ENCODE assay signal across 27 mouse cellular contexts in genomic region chr13:93564091-93564490, GRCm38 (mm10).
DNase-seq lines count a peak whose midpoint lies in the region; ATAC-seq and TF ChIP-seq lines count a peak whose summit lies in the region.
"Had no signal": no experiment of that assay in that cellular context is flagged by ENCODE, and none has a peak within 500 bp of the region (broad histone marks: within the 10 kb centered on the region; RNA-seq: fewer than 3 reads in every experiment).

No protein-coding gene starts in this region.

- H3K9me3 ChIP-seq in forebrain, postnatal 0 days (ENCODE audit: low read length): no peaks in the 10 kb centered on the region
- no peaks in the 10 kb centered on the region for H3K9me3 ChIP-seq in forebrain, embryonic 10.5 days
- H3K9me3 ChIP-seq in heart, embryonic 10.5 days: no peaks in the 10 kb centered on the region
- no peaks in the 10 kb centered on the region for H3K9me3 ChIP-seq in lung, postnatal 0 days (ENCODE audit: low read length)
- H3K9me3 ChIP-seq: embryonic facial prominence, embryonic 13.5 days; embryonic facial prominence, embryonic 15.5 days; forebrain, embryonic 13.5 days; forebrain, embryonic 15.5 days; G1E had no signal

- H3K27ac ChIP-seq in forebrain, postnatal 0 days (ENCODE audit: low read depth, low read length): no peak overlapping the region
- H3K27ac ChIP-seq in forebrain, embryonic 10.5 days: no peak overlapping the region
- H3K27ac ChIP-seq in heart, embryonic 10.5 days: no peak overlapping the region
- no peak overlapping the region for H3K27ac ChIP-seq in heart, adult 2 months
- no peak overlapping the region for H3K27ac ChIP-seq in lung, postnatal 0 days (ENCODE audit: low read length)
- H3K27ac ChIP-seq: embryonic facial prominence, embryonic 13.5 days; embryonic facial prominence, embryonic 15.5 days; forebrain, embryonic 13.5 days; forebrain, embryonic 15.5 days had no signal

- 74% methylated on average over 11 of the region's 11 CpGs for WGBS in forebrain, postnatal 0 days
- 89% methylated on average over 11 of the region's 11 CpGs for WGBS in forebrain, embryonic 10.5 days
- WGBS in heart, embryonic 10.5 days: 81% methylated on average over 11 of the region's 11 CpGs
- 68% methylated on average over 11 of the region's 11 CpGs for WGBS in heart, adult 2 months
- WGBS in lung, postnatal 0 days: 56% methylated on average over 11 of the region's 11 CpGs

- H3K4me1 ChIP-seq in forebrain, postnatal 0 days (ENCODE audit: insufficient read depth): 0 out of 2 replicates have a peak, but pooled peaks cover 3% of the 10 kb centered on the region
- H3K4me1 ChIP-seq in forebrain, embryonic 10.5 days: no peaks in the 10 kb centered on the region
- no peaks in the 10 kb centered on the region for H3K4me1 ChIP-seq in heart, embryonic 10.5 days
- H3K4me1 ChIP-seq in heart, adult 2 months (ENCODE audit: control insufficient read depth, insufficient read depth, low read length): no peaks in the 10 kb centered on the region
- no peaks in the 10 kb centered on the region; the same call in 1 of the 2 replicates for H3K4me1 ChIP-seq in lung, postnatal 0 days (ENCODE audit: insufficient read depth, low read depth, low read length)
- H3K4me1 ChIP-seq: forebrain, embryonic 13.5 days; forebrain, embryonic 15.5 days had no signal

- no peak for TF ChIP-seq POLR2A in heart, adult 2 months (IDR thresholded peaks at IDR 0.05; ENCODE audit: insufficient read depth, low read depth, low read length)

- intact Hi-C loops in heart, adult 2 months (cut with DNase I): no loop called here

- H3K4me2 ChIP-seq in forebrain, postnatal 0 days (ENCODE audit: low read depth): no peak overlapping the region
- no peak overlapping the region for H3K4me2 ChIP-seq in lung, postnatal 0 days (replicated peaks; ENCODE audit: low read depth, low read length)
- H3K4me2 ChIP-seq: embryonic facial prominence, embryonic 13.5 days; embryonic facial prominence, embryonic 15.5 days; forebrain, embryonic 13.5 days; forebrain, embryonic 15.5 days had no signal

- no peak for DNase-seq in forebrain, postnatal 0 days
- no peak for DNase-seq in forebrain, embryonic 10.5 days (ENCODE audit: extremely low spot score, low spot score)
- DNase-seq in heart, embryonic 10.5 days (ENCODE audit: low spot score): peak; percentile 2
- no peak for DNase-seq in heart, adult 2 months
- DNase-seq in lung, postnatal 10 days: peak; percentile 6
- DNase-seq in lung, postnatal 0 days (ENCODE audit: low spot score): no peak
- DNase-seq: adrenal gland, adult 8-10 months; adrenal gland, postnatal 14 days; adrenal gland, postnatal 36 days; B cell, adult 2 months; cerebellum, adult 11 months; cerebellum, adult 18-20 months; cerebellum, adult 8-10 months; cerebellum, adult 9-11 months; cerebellum, postnatal 14 days; cerebellum, postnatal 36 days; embryo, embryonic 11 days had no signal

- H3K27me3 ChIP-seq in forebrain, postnatal 0 days (ENCODE audit: insufficient read depth, low read length): no peaks in the 10 kb centered on the region
- H3K27me3 ChIP-seq in forebrain, embryonic 10.5 days (ENCODE audit: poor library complexity, severe bottlenecking): no peaks in the 10 kb centered on the region
- H3K27me3 ChIP-seq in heart, embryonic 10.5 days (ENCODE audit: insufficient read depth, poor library complexity, severe bottlenecking): no peaks in the 10 kb centered on the region
- H3K27me3 ChIP-seq in heart, adult 2 months (ENCODE audit: control insufficient read depth, insufficient read depth, low read length): no peaks in the 10 kb centered on the region
- H3K27me3 ChIP-seq in lung, postnatal 0 days (replicated peaks; ENCODE audit: insufficient read depth, low read length): no peaks in the 10 kb centered on the region
- H3K27me3 ChIP-seq: CH12.LX; embryonic facial prominence, embryonic 13.5 days; embryonic facial prominence, embryonic 15.5 days; forebrain, embryonic 13.5 days; forebrain, embryonic 15.5 days had no signal

- H3K79me2 ChIP-seq in heart, adult 2 months (replicated peaks; ENCODE audit: control insufficient read depth, insufficient read depth, low read length): no peaks in the 10 kb centered on the region

- no peak overlapping the region for H3K4me3 ChIP-seq in forebrain, postnatal 0 days (ENCODE audit: low read depth, low read length)
- H3K4me3 ChIP-seq in forebrain, embryonic 10.5 days: no peak overlapping the region
- no peak overlapping the region for H3K4me3 ChIP-seq in heart, embryonic 10.5 days
- H3K4me3 ChIP-seq in heart, adult 2 months: no peak overlapping the region
- no peak overlapping the region for H3K4me3 ChIP-seq in lung, postnatal 0 days (ENCODE audit: low read depth, low read length)
- H3K4me3 ChIP-seq: embryonic facial prominence, embryonic 13.5 days; embryonic facial prominence, embryonic 15.5 days; erythroblast, embryonic 14.5 days; forebrain, embryonic 13.5 days; forebrain, embryonic 15.5 days had no signal

- H3K9ac ChIP-seq in forebrain, postnatal 0 days: no peak overlapping the region
- no peak overlapping the region for H3K9ac ChIP-seq in heart, adult 2 months (ENCODE audit: low read depth, low read length)
- no peak overlapping the region for H3K9ac ChIP-seq in lung, postnatal 0 days (replicated peaks; ENCODE audit: low read depth)
- H3K9ac ChIP-seq: embryonic facial prominence, embryonic 13.5 days; embryonic facial prominence, embryonic 15.5 days; forebrain, embryonic 13.5 days; forebrain, embryonic 15.5 days had no signal

- no peak for TF ChIP-seq CTCF in forebrain, postnatal 0 days (IDR thresholded peaks at IDR 0.05; ENCODE audit: low read depth)
- no peak for TF ChIP-seq CTCF in heart, adult 2 months (IDR thresholded peaks at IDR 0.05)
- TF ChIP-seq CTCF in lung, postnatal 0 days (IDR thresholded peaks at IDR 0.05): no peak

- no peaks in the 10 kb centered on the region for H3K36me3 ChIP-seq in forebrain, postnatal 0 days (ENCODE audit: insufficient read depth)
- H3K36me3 ChIP-seq in forebrain, embryonic 10.5 days (replicated peaks): no peaks in the 10 kb centered on the region
- H3K36me3 ChIP-seq in heart, embryonic 10.5 days: no peaks in the 10 kb centered on the region
- no peaks in the 10 kb centered on the region for H3K36me3 ChIP-seq in heart, adult 2 months (ENCODE audit: control insufficient read depth, insufficient read depth, low read length)
- no peaks in the 10 kb centered on the region for H3K36me3 ChIP-seq in lung, postnatal 0 days (ENCODE audit: insufficient read depth, low read length)
- H3K36me3 ChIP-seq: embryonic facial prominence, embryonic 13.5 days; embryonic facial prominence, embryonic 15.5 days; forebrain, embryonic 15.5 days; G1E had no signal

- peak; percentile 52; the same call in 1 of the 2 replicates for ATAC-seq in forebrain, postnatal 0 days
- ATAC-seq in lung, postnatal 0 days: no peak
- ATAC-seq: activated CD4-positive, CD25-positive, alpha-beta regulatory T cell, adult 4 months; CD4-positive, CD25-positive, alpha-beta regulatory T cell, adult 4 months; forebrain, embryonic 13.5 days; forebrain, embryonic 15.5 days; Patski had no signal

- no peak for TF ChIP-seq EP300 in heart, adult 2 months (IDR thresholded peaks at IDR 0.05; ENCODE audit: insufficient read depth, low read depth, low read length)
- no peak for TF ChIP-seq EP300 in lung, postnatal 0 days (IDR thresholded peaks at IDR 0.05)

Comparison
In these comparisons a context has a peak if more than half of its experiments do, and no peak if none do; other contexts are left out.
1. DNase-seq: peak in heart, embryonic 10.5 days (single experiment) and lung, postnatal 10 days (single experiment); none in forebrain, postnatal 0 days (single experiment), forebrain, embryonic 10.5 days (single experiment), heart, adult 2 months (0 of 2) and lung, postnatal 0 days (single experiment).